Mouse (Mus musculus) midbrain, embryonic 16.5 days (tissue): ENCODE measurements at regions not wholly inside any gene's neighbourhood (a gene's known extent, or its start where the extent isn't known, plus 50 kb on each side); places are given as distances from the start of the nearest gene placed in this dataset.

Source experiments
- ATAC-seq: fragments of 200-750 bp; cut with Nextera tagmentation; 2 replicates; pipeline ENCODE4 v1.8.0; 2017; ENCODE audit warnings: moderate TSS enrichment
- H3K27ac ChIP-seq: fragments of 300-500 bp; sonication (generic); 2 replicates; pipeline ENCODE4 v1.5.1; 2014; ENCODE audit warnings: mild to moderate bottlenecking, low read length, mixed read lengths
- H3K27me3 ChIP-seq: fragments of 300-500 bp; sonication (generic); 2 replicates; pipeline ENCODE4 v1.6.1; 2014; ENCODE audit warnings: low read depth, low read length, mixed read lengths; ENCODE audit not compliant: control insufficient read depth, insufficient read depth
- H3K36me3 ChIP-seq: fragments of 300-500 bp; sonication (generic); 2 replicates; pipeline ENCODE4 v1.6.1; 2014; ENCODE audit warnings: mild to moderate bottlenecking, low read length, moderate library complexity, mixed read lengths; ENCODE audit not compliant: control insufficient read depth, insufficient read depth
- H3K4me1 ChIP-seq: fragments of 300-500 bp; sonication (generic); 2 replicates; pipeline ENCODE4 v1.6.1; 2014; ENCODE audit warnings: mild to moderate bottlenecking, low read length, mixed read lengths; ENCODE audit not compliant: control insufficient read depth, insufficient read depth
- H3K4me2 ChIP-seq: fragments of 300-500 bp; sonication (generic); 2 replicates; pipeline ENCODE4 v1.6.1; 2014; ENCODE audit warnings: mild to moderate bottlenecking, low read length, mixed read lengths
- H3K4me3 ChIP-seq: fragments of 300-500 bp; sonication (generic); 2 replicates; pipeline ENCODE4 v1.5.1; 2014; ENCODE audit warnings: low read depth, mild to moderate bottlenecking, low read length, moderate library complexity, mixed read lengths
- H3K9ac ChIP-seq: fragments of 300-500 bp; sonication (generic); 2 replicates; pipeline ENCODE4 v1.6.1; 2014; ENCODE audit warnings: low read depth, low read length, mixed read lengths
- H3K9me3 ChIP-seq: fragments of 300-500 bp; sonication (generic); replicated peaks from 2 replicates; pipeline ENCODE4 v1.6.1; 2014; ENCODE audit warnings: mild to moderate bottlenecking, low read length, mixed read lengths; ENCODE audit not compliant: control insufficient read depth, poor library complexity, severe bottlenecking
- WGBS: fragments of 180-500 bp; shearing (Covaris S2); extraction: QIAGEN DNeasy Blood & Tissue Kit; methylation state at CpG from one replicate; pipeline ENCODE4 v1.1.7; 2014; 5-methylcytosine and 5-hydroxymethylcytosine counted together

DNA sequence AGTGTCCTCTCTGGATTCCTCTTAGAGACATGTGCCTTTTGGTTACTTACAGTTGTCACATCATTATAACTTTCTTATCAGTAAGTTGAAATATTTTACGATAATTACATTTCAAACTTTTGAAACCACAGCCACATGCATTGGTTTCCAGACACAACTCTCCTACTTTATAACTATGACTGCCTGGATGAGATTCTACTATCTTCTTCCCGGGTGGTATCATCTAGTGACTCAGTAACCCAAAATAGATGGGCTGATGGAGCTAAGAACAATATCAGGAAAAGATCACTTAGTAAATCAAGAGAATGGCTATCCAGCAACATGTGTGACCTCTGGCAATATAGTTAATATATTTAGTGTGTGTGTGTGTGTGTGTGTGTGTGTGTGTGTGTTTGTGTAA, 151.0 kb upstream of the BC030870 start:
- Histone ChIP-seq H3K4me1 (no peaks in the 10 kb centered on the region), H3K36me3 (no peaks in the 10 kb centered on the region), H3K27me3 (no peaks in the 10 kb centered on the region), H3K9me3 (no peaks in the 10 kb centered on the region), H3K4me3 (no peak overlapping the region), H3K9ac (no peak overlapping the region), H3K4me2 (no peak overlapping the region), H3K27ac (no peak overlapping the region)
- WGBS: 91% methylated on average over 2 of the region's 2 CpGs
- ATAC-seq: no peak
